Mouse (Mus musculus) embryonic fibroblast, embryonic 13.5 days (primary cell): ENCODE results near the gene Gpt2. TPM values are rescaled to one million over a fixed set of nuclear protein-coding genes. Genes with fewer than 3 reads are reported as not detected.

Source experiments
- H3K27ac ChIP-seq: 2 replicates; pipeline ENCODE4 v1.5.1; 2012; ENCODE audit warnings: low read length, control low read depth, inconsistent platforms; ENCODE audit not compliant: insufficient read depth
- H3K4me1 ChIP-seq: 2 replicates; pipeline ENCODE4 v1.6.1; 2011; ENCODE audit warnings: low read length; ENCODE audit not compliant: control insufficient read depth, insufficient read depth
- H3K4me3 ChIP-seq: 2 replicates; pipeline ENCODE4 v1.5.1; 2011; ENCODE audit warnings: mild to moderate bottlenecking, control low read depth, low read length; ENCODE audit not compliant: insufficient read depth
- CTCF ChIP-seq: IDR thresholded peaks from 2 replicates; pipeline ENCODE4 v1.5.1; 2011; ENCODE audit warnings: mild to moderate bottlenecking, control low read depth, low read length, moderate library complexity, borderline replicate concordance; ENCODE audit not compliant: insufficient read depth
- POLR2A ChIP-seq: IDR thresholded peaks from 2 replicates; pipeline ENCODE4 v1.6.1; 2011; ENCODE audit warnings: low read depth, mild to moderate bottlenecking, control low read depth, low read length, moderate library complexity
- polyA plus RNA-seq: library from polyadenylated mRNA; stranded (reverse); fragments of >200 nt; gene quantifications from 2 replicates; pipeline ENCODE4 v1.2.4, GENCODE M21; 2011; ENCODE audit warnings: low read depth; ENCODE audit not compliant: missing spikeins, insufficient read length

The Gpt2 gene
- polyA plus RNA-seq, 1 experiment, result 49.3 TPM

GRCm38 (mm10) chr8:85502381-85502780, 10.0 kb downstream of the Gpt2 start:
- TF ChIP-seq POLR2A, result no peak
- TF ChIP-seq CTCF, result no peak
- H3K27ac ChIP-seq, result no peak overlapping the region

GRCm38 (mm10) chr8:85503065-85503464, 10.7 kb downstream of the Gpt2 start:
- TF ChIP-seq CTCF (no peak), POLR2A (no peak)
- H3K27ac ChIP-seq, result no peak overlapping the region
- H3K4me3 ChIP-seq, result no peak overlapping the region
- no peaks in the 10 kb centered on the region for H3K4me1 ChIP-seq

More at GRCm38 (mm10) chr8:85502381-85502780, 10.0 kb downstream of the Gpt2 start:
- Histone ChIP-seq H3K4me1 (no peaks in the 10 kb centered on the region), H3K4me3 (no peak overlapping the region)

GRCm38 (mm10) chr8:85504704-85505103, 12.3 kb downstream of the Gpt2 start:
- Histone ChIP-seq H3K27ac (no peak overlapping the region), H3K4me3 (no peak overlapping the region)
- TF ChIP-seq CTCF, result no peak
- no peak for TF ChIP-seq POLR2A

GRCm38 (mm10) chr8:85506620-85507019, 14.2 kb downstream of the Gpt2 start:
- H3K4me3 ChIP-seq, result no peak overlapping the region
- H3K27ac ChIP-seq, result no peak overlapping the region
- TF ChIP-seq POLR2A (no peak), CTCF (no peak)
- H3K4me1 ChIP-seq, result no peaks in the 10 kb centered on the region

More at GRCm38 (mm10) chr8:85504704-85505103, 12.3 kb downstream of the Gpt2 start:
- no peaks in the 10 kb centered on the region for H3K4me1 ChIP-seq

DNA sequence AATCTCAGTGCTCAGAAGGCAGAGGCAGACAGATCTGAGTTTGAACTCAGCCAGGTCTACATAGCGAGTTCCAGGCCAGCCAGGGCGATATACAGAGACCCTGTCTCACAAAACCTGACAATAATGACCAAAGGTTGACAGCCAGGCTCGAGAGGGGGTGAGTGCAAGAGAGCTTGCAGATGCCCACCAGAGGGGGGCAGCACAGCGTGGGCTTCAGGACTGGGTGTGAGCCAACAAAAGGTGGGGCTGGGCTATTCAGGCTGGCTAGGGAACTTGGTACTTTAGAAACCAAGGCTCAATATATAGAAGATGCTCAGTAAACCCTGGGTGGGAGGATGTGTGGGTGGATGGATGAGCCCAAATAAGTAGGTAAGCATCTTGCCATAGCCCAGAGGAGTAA, 16.3 kb downstream of the Gpt2 start:
- no peaks in the 10 kb centered on the region for H3K4me1 ChIP-seq
- H3K4me3 ChIP-seq, result no peak overlapping the region
- TF ChIP-seq CTCF, result no peak
- no peak for TF ChIP-seq POLR2A
- no peak overlapping the region for H3K27ac ChIP-seq

DNA sequence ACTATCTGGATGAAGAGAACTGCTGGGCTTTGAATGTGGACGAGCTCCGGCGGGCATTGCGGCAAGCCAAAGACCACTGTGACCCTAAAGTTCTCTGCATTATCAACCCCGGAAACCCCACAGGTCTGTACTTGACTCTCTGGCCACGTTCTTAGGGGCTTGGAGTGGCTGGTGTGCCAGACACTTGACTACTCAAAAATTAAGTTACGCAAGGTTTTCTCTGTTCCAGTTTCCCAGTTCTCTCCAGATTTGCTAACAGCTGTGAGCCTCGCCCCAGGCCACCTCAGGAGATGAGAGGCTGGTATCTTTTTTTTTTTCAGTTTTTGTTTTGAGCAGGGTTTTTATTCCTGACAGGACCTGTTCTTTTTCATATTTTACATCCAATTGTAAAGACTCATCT, 19.9 kb downstream of the Gpt2 start:
- TF ChIP-seq POLR2A (no peak), CTCF (no peak)
- H3K4me1 ChIP-seq, result no peaks in the 10 kb centered on the region
- no peak overlapping the region for H3K4me3 ChIP-seq
- H3K27ac ChIP-seq, result no peak overlapping the region

DNA sequence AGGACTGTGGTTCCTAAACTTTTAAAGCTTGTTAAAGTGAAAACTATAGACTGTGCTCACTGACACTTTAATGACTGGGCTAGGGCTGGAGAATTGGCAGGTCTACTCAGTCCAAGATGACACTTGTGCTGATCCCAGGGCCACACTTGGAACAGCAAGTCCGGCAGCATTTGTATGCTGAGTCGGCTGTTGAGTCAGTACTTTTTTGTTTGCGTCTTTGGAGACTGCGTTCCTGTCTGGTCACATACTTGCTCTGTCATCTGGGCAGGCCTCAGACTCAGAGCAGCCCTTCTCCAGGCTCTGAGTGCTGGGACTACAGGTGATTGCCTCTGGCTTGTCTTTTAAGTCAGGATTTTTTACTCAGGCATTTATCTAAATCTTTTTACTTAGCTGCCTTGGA, 20.9 kb downstream of the Gpt2 start:
- TF ChIP-seq CTCF (no peak), POLR2A (no peak)
- Histone ChIP-seq H3K27ac (no peak overlapping the region), H3K4me3 (no peak overlapping the region), H3K4me1 (no peaks in the 10 kb centered on the region)

DNA sequence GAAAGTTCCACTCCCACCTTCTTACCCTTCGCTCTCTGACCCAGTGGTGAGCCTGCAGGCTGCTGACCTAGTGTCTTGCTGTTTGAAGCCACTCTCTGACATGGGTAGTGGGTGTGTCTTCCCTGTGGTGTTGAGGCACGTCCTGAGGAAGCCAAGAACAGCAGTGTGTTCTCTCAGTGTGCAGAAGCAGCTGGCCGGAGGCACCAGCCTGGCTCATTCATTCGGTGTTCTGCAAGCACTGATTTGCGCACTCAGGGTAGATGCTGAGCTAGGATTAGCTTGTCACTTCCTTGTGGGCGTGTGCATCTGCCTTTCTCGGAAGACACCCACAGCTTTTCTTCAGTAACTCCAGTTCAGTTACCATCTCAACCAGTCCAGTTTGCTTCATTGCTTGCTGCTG, 23.0 kb downstream of the Gpt2 start:
- H3K4me1 ChIP-seq, result no peaks in the 10 kb centered on the region
- TF ChIP-seq POLR2A (no peak), CTCF (no peak)
- H3K27ac ChIP-seq, result no peak overlapping the region
- no peak overlapping the region for H3K4me3 ChIP-seq

DNA sequence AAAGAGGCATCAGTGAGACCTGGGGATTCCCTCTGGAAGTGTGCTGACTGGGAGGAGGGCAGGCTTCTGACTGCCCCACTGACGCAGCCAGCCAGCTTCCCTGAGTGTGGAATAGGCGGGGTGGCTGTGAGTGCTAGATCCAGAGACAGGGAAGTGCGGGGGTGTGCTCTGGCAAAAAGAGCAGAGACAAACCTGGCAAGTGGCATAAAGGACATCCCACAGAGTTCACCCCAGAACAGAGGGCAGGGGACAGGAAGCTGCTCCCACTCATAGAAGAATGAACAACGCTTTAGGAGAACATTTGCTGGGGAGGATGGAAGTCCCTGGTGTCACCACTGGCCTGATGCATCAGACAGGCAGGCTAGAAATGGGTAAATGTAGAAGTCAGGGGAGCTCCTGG, 25.0 kb downstream of the Gpt2 start:
- Histone ChIP-seq H3K4me1 (no peaks in the 10 kb centered on the region), H3K4me3 (no peak overlapping the region), H3K27ac (no peak overlapping the region)
- TF ChIP-seq POLR2A (no peak), CTCF (no peak)

GRCm38 (mm10) chr8:85517956-85518355, 25.6 kb downstream of the Gpt2 start:
- Histone ChIP-seq H3K27ac (no peak overlapping the region), H3K4me3 (no peak overlapping the region), H3K4me1 (no peaks in the 10 kb centered on the region)
- no peak for TF ChIP-seq CTCF
- TF ChIP-seq POLR2A, result no peak

- TF ChIP-seq CTCF (no peak), POLR2A (no peak)
- H3K4me3 ChIP-seq, result no peak overlapping the region
- H3K4me1 ChIP-seq, result no peaks in the 10 kb centered on the region
- no peak overlapping the region for H3K27ac ChIP-seq
Measured at GRCm38 (mm10) chr8:85520586-85520985, 28.2 kb downstream of the Gpt2 start.
